Mouse (Mus musculus) hindbrain, postnatal 0 days (tissue): ENCODE data around the gene Prickle2. TPM values are rescaled to one million over a fixed set of nuclear protein-coding genes. Genes with fewer than 3 reads are reported as not detected.

Experiments used
- ATAC-seq: fragments of 200-750 bp; cut with Nextera tagmentation; 2 replicates; pipeline ENCODE4 v1.8.0; 2017; ENCODE audit warnings: mild to moderate bottlenecking, moderate TSS enrichment, moderate library complexity
- DNase-seq: peaks from one replicate; pipeline ENCODE4 v3.0.0-alpha.2; 2015; ENCODE audit warnings: low spot score
- H3K27ac ChIP-seq: fragments of 300-500 bp; sonication (generic); 2 replicates; pipeline ENCODE4 v1.5.1; 2014; ENCODE audit warnings: mild to moderate bottlenecking
- H3K27me3 ChIP-seq: fragments of 300-500 bp; sonication (generic); 2 replicates; pipeline ENCODE4 v1.6.1; 2014; ENCODE audit warnings: low read length, mixed read lengths; ENCODE audit not compliant: insufficient read depth
- H3K36me3 ChIP-seq: fragments of 300-500 bp; sonication (generic); 2 replicates; pipeline ENCODE4 v1.6.1; 2014; ENCODE audit warnings: low read length, mixed read lengths; ENCODE audit not compliant: insufficient read depth
- H3K4me1 ChIP-seq: fragments of 300-500 bp; sonication (generic); 2 replicates; pipeline ENCODE4 v1.6.1; 2014; ENCODE audit warnings: antibody characterized with exemption, low read length, mixed read lengths; ENCODE audit not compliant: insufficient read depth
- H3K4me2 ChIP-seq: fragments of 300-500 bp; sonication (generic); 2 replicates; pipeline ENCODE4 v1.6.1; 2014; ENCODE audit warnings: low read depth, mild to moderate bottlenecking, low read length, moderate library complexity, mixed read lengths
- H3K4me3 ChIP-seq: fragments of 300-500 bp; sonication (generic); 2 replicates; pipeline ENCODE4 v1.5.1; 2014; ENCODE audit warnings: low read length
- H3K9ac ChIP-seq: fragments of 300-500 bp; sonication (generic); replicated peaks from 2 replicates; pipeline ENCODE4 v1.6.1; 2014; ENCODE audit warnings: mild to moderate bottlenecking, low read length, moderate library complexity, mixed read lengths
- H3K9me3 ChIP-seq: fragments of 300-500 bp; sonication (generic); 2 replicates; pipeline ENCODE4 v1.6.1; 2016; ENCODE audit warnings: low read length, mixed read lengths
- CTCF ChIP-seq: IDR thresholded peaks from 2 replicates; pipeline ENCODE4 v1.5.1; 2016; ENCODE audit warnings: antibody characterized with exemption, control low read depth, low read depth
- WGBS: fragments of 180-500 bp; shearing (Covaris S2); extraction: QIAGEN DNeasy Blood & Tissue Kit; methylation state at CpG from one replicate; pipeline ENCODE4 v1.1.7; 2014; 5-methylcytosine and 5-hydroxymethylcytosine counted together
- polyA plus RNA-seq: library from polyadenylated mRNA; unstranded; fragments of >200 nt; fragmentation: Nextera tagmentation; extraction: Ambion mirVana; gene quantifications from 2 replicates; pipeline ENCODE4 v1.2.1, GENCODE M21; 2015
- total RNA-seq: library from RNA; depleted of rRNA; stranded (reverse); fragments of >200 nt; gene quantifications from 2 replicates; pipeline ENCODE4 v1.2.3, GENCODE M21; 2014

Prickle2 gene
- total and polyA plus RNA-seq, 2 experiments from 2014 or later: 11.3 to 38.7 TPM

GRCm38 (mm10) chr6:92481690-92481956 lies 224.3 kb downstream of the Prickle2 start:
- H3K9me3 ChIP-seq: no peaks in the 10 kb centered on the region
- peaks cover 24% of the 10 kb centered on the region for H3K4me1 ChIP-seq
- no peak for DNase-seq
- ATAC-seq: peak; percentile 36; the same call in 1 of the 2 replicates
- 12% methylated on average over 1 of the region's 1 CpGs for WGBS
- H3K27ac ChIP-seq: peak overlapping the region; percentile 91
- H3K9ac ChIP-seq: peak overlapping the region; percentile 63; the same call in 1 of the 2 replicates
- peak overlapping the region; percentile 52 for H3K4me3 ChIP-seq
- no peaks in the 10 kb centered on the region for H3K36me3 ChIP-seq
- TF ChIP-seq CTCF: no peak
- peak overlapping the region; percentile 73 for H3K4me2 ChIP-seq
- H3K27me3 ChIP-seq: no peaks in the 10 kb centered on the region

- Histone ChIP-seq H3K4me3 (peak overlapping the region; percentile 52), H3K27me3 (no peaks in the 10 kb centered on the region), H3K27ac (peak overlapping the region; percentile 91), H3K9ac (peak overlapping the region; percentile 63), H3K4me1 (peaks cover 24% of the 10 kb centered on the region), H3K9me3 (no peaks in the 10 kb centered on the region), H3K36me3 (no peaks in the 10 kb centered on the region), H3K4me2 (peak overlapping the region; percentile 73)
- under 1% methylated on average over 21 of the region's 21 CpGs for WGBS
- no peak for TF ChIP-seq CTCF
- DNase-seq (peak; percentile 93), ATAC-seq (peak; percentile 90)
Measured at GRCm38 (mm10) chr6:92480941-92481689, 224.8 kb downstream of the Prickle2 start.

- H3K27ac ChIP-seq: peak overlapping the region; percentile 16
- WGBS: 92% methylated on average over 1 of the region's 1 CpGs
- H3K9me3 ChIP-seq: no peaks in the 10 kb centered on the region
- H3K4me3 ChIP-seq: peak overlapping the region; percentile 52
- ATAC-seq: no peak
- peaks cover 24% of the 10 kb centered on the region for H3K4me1 ChIP-seq
- H3K36me3 ChIP-seq: no peaks in the 10 kb centered on the region
- H3K27me3 ChIP-seq: no peaks in the 10 kb centered on the region
- peak overlapping the region; percentile 63; the same call in 1 of the 2 replicates for H3K9ac ChIP-seq
- peak; percentile 29 for TF ChIP-seq CTCF
- peak overlapping the region; percentile 73 for H3K4me2 ChIP-seq
- DNase-seq: peak; percentile 51
Measured at GRCm38 (mm10) chr6:92478612-92479011, 227.3 kb downstream of the Prickle2 start.

GRCm38 (mm10) chr6:92477621-92478020 lies 228.3 kb downstream of the Prickle2 start:
- Histone ChIP-seq H3K27ac (no peak overlapping the region), H3K9ac (no peak overlapping the region), H3K36me3 (no peaks in the 10 kb centered on the region), H3K4me1 (peaks cover 24% of the 10 kb centered on the region), H3K4me2 (peak overlapping the region; percentile 73), H3K4me3 (no peak overlapping the region), H3K9me3 (no peaks in the 10 kb centered on the region), H3K27me3 (no peaks in the 10 kb centered on the region)
- ATAC-seq (no peak), DNase-seq (peak; percentile 79)
- peak; percentile 59 for TF ChIP-seq CTCF
- 84% methylated on average over 2 of the region's 2 CpGs for WGBS

- H3K9ac ChIP-seq: no peak overlapping the region
- TF ChIP-seq CTCF: no peak
- ATAC-seq (no peak), DNase-seq (no peak)
- H3K9me3 ChIP-seq: no peaks in the 10 kb centered on the region
- H3K36me3 ChIP-seq: no peaks in the 10 kb centered on the region
- H3K4me3 ChIP-seq: no peak overlapping the region
- WGBS: 75% methylated on average over 4 of the region's 4 CpGs
- peaks cover 29% of the 10 kb centered on the region for H3K4me1 ChIP-seq
- H3K4me2 ChIP-seq: no peak overlapping the region
- no peaks in the 10 kb centered on the region for H3K27me3 ChIP-seq
- H3K27ac ChIP-seq: 0 out of 2 replicates have a peak overlapping the region, but pooled peaks have one; percentile 8
Measured at GRCm38 (mm10) chr6:92469456-92469855, 236.5 kb downstream of the Prickle2 start.

- H3K4me2 ChIP-seq: no peak overlapping the region
- no peak for TF ChIP-seq CTCF
- no peaks in the 10 kb centered on the region for H3K36me3 ChIP-seq
- H3K27ac ChIP-seq: peak overlapping the region; percentile 33; the same call in 1 of the 2 replicates
- ATAC-seq: no peak
- no peaks in the 10 kb centered on the region for H3K9me3 ChIP-seq
- peaks cover 30% of the 10 kb centered on the region for H3K4me1 ChIP-seq
- 74% methylated on average over 4 of the region's 4 CpGs for WGBS
- H3K4me3 ChIP-seq: no peak overlapping the region
- H3K27me3 ChIP-seq: no peaks in the 10 kb centered on the region
- no peak for DNase-seq
- no peak overlapping the region for H3K9ac ChIP-seq
Measured at GRCm38 (mm10) chr6:92468892-92469291, 237.1 kb downstream of the Prickle2 start.

GRCm38 (mm10) chr6:92468383-92468791 lies 237.6 kb downstream of the Prickle2 start:
- H3K27me3 ChIP-seq: no peaks in the 10 kb centered on the region
- peak overlapping the region; percentile 33; the same call in 1 of the 2 replicates for H3K27ac ChIP-seq
- no peak overlapping the region for H3K4me2 ChIP-seq
- DNase-seq (peak; percentile 29), ATAC-seq (no peak)
- 41% methylated on average over 3 of the region's 3 CpGs for WGBS
- H3K4me3 ChIP-seq: no peak overlapping the region
- H3K36me3 ChIP-seq: no peaks in the 10 kb centered on the region
- TF ChIP-seq CTCF: no peak
- no peaks in the 10 kb centered on the region for H3K9me3 ChIP-seq
- H3K9ac ChIP-seq: no peak overlapping the region
- H3K4me1 ChIP-seq: peaks cover 30% of the 10 kb centered on the region
